Mouse (Mus musculus) testis, adult 2 months (tissue): Measurements from ENCODE around the gene 1700020D05Rik.

Source experiments
- CTCF ChIP-seq: fragments of 200-500 bp; IDR thresholded peaks from 2 replicates; pipeline ENCODE4 v1.5.1; 2012; ENCODE audit warnings: low read depth, mild to moderate bottlenecking, inconsistent platforms, low read length, moderate library complexity; ENCODE audit not compliant: control insufficient read depth, insufficient read depth, insufficient replicate concordance
- POLR2A ChIP-seq: fragments of 200-500 bp; IDR thresholded peaks from 2 replicates; pipeline ENCODE4 v1.6.1; 2012; ENCODE audit warnings: low read depth, mild to moderate bottlenecking, inconsistent platforms, low read length, moderate library complexity; ENCODE audit not compliant: control insufficient read depth

- no peak for TF ChIP-seq POLR2A
- no peak for TF ChIP-seq CTCF
These were observed 15.1 kb upstream of the 1700020D05Rik start for GRCm38 (mm10) chr19:5518721-5519120.
